Mouse (Mus musculus): ENCODE measurements at regions not wholly inside any gene's neighbourhood (a gene's known extent, or its start where the extent isn't known, plus 50 kb on each side); places are given as distances from the start of the nearest gene placed in this dataset.

DNA sequence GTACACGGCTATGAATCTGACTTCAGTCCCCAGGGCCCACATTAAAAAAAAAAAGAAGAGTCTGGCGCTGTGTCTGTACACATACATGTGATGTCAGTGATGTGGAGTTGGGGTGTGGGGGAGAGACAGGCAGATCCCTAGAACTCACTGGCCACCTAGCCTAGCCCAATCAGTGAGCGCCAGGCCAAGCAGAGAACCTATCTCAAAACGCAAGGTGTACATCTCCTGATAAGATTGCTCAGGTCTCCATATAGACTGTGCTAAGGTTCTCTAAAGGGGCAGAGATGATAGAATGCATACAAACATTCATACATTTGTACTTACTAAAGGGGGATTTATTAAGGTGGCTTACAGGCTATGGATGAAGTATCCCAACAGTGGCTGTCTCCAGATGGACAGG lies 225.5 kb upstream of the Hs6st1 start:
- no peak for ATAC-seq

DNA sequence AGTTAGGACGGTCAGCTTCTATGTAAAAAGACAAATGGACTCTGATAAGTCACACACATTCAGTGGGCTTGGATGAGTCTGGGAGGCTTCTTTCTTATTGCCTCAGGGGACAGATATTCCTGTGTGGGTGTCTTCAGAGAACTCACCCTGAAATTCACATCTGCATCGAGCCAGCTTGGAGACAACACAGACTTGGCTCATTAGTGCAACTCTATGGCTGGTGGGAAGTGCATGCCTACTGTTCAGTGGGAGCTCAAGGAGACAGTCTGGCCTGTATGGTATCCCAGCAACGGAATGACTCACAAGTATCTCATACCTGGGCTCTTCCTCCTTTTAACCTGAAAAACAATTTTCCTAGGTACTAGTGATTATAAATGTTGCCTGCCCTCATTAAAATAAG lies 224.6 kb upstream of the Hs6st1 start:
- no peak for ATAC-seq

DNA sequence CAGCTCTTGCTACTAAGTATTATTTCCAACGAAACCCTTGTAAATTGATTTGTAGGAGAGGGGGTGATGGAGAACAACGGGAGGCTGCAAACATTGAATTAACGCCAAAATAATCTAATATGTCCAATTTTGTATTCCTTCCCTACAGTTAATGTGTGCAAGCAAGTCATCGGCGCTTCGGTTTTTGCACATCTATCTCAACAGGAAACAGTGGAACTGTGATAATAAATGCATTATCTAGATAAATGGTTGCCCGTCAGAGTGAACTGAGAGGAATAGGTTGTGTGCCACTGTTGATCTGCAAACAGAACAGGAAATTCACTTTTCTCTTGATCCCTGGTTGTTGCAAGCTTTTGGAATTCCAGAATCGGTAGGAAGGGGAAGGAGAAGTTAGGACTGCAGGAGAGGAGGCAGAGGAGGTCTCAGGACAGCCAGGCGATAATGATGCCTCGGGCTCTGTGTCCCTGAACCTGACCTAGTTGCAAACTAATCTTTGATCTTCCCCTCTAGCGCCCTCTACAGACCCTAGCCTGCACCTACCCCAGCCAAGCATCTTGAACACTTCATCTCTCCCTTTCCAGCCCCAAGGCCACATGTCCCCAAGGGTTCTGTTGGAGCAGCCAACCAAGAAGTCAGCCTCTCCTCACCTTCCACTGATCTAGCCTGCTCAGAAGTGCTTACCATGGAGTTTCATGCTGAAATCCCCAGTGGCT lies 221.8 kb upstream of the Hs6st1 start:
- ATAC-seq = no peak

DNA sequence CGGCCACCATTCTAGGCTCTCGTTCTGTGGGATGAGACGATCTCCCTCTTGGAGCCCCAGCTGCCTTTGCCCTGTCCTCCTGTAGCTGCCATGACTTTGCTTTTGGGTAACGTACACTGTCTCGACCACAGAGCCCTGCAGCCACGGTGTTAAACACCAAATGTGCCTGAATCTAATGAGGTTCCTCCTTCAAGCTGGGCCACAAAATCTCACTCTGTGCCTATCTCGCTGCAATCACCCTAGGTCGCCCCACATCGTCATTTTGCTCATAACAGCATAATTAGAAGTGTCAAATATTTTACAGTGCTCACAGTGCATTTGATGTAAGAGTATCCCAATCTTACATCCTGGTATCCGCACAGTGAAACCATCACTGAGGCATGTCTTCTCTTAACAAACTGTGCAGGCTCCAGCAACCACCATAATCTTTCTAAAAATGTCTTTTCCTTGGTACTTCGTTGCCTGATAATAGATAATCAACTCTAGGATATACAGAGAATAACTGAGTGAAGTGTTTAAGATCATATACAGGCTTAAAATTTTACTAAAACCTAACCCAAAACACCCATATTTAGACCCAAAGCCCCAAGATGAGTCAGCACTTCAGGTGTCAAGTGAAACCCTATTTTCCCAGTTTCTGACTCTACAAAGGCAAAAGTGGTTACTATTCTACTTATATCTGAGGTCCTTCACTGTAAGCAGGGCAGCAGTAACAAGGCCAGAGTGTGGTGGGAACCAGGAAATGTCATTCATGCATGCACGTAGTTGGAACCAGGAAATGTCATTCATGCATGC lies 219.8 kb upstream of the Hs6st1 start:
- ATAC-seq = no peak

DNA sequence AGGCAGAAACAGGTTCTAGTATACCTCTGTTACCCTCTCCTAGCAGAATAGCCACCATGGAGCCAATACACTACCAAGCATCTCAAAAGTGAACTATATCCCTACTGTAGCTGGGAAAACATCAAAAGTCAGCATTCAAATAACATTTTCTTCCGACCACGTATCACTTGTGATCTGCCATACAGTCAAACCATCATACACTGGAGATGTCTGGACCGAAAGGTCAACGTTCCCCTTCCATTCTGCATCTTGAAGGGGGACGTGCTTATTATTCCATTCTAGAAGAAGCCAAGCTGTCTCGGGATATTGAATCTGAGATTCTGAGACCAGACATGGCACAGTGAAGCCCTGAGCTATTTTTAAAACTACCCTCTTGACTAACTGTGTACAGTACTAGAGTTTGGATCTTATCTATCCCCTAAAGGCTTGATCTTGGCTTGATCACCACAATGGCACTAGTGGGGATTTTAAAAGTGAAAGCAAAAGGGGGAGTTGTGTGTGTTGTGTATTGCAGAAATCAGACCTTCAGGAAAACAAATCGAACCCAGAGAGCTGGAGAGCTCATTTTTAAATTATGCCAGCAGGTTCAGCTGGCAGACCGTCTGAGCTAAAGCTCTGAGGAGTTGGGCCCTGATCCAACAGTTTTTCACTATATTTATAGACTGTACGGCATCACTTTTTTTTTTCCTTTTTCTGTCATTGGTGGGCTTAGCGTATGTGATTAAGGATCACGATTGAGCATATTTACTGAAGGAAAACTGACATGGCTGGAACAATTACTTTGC lies 218.6 kb upstream of the Hs6st1 start:
- peak; percentile 56 for ATAC-seq

DNA sequence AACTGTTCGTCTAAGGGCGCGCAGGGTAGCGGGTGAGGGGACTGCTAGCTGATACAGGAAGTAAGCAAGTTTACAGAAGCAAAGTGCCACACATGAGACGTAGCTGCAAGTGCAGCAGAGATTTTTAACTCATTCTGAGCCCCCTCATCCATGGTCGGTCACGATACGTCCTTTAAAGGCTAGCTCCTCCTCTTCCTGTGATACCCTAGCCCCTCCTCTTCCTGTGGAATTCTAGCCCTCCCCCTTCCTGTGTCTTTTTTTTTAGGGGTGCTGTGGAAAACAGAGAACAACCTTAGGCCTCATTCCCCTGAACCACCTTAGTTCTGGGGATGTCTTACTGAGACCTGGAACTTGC lies 218.0 kb upstream of the Hs6st1 start:
- ATAC-seq = peak; percentile 41

DNA sequence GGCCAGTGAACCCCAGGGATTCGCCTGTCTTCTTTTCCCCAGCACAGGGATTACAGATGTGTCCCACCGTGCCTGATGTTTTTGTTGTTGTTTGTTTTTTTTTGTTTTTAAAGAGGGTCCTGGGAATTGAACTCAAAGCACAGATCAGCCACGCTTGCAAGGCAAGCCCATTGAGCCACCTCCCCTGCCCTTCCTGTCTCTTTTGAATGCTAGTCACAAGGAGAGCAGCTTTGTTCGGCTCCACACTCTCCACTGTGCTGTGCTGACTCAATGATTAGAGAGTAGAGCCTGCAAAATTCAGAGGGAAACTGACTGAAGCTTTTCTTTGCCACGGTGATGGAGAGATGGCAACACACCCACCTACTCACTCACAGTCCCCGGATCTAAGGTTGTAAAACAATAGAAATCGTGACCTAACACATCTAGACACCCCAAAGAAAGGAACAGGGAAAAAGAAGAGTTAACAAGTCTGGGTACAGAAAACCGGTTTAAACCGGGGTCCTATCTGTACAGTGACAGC lies 217.6 kb upstream of the Hs6st1 start:
- ATAC-seq = no peak

DNA sequence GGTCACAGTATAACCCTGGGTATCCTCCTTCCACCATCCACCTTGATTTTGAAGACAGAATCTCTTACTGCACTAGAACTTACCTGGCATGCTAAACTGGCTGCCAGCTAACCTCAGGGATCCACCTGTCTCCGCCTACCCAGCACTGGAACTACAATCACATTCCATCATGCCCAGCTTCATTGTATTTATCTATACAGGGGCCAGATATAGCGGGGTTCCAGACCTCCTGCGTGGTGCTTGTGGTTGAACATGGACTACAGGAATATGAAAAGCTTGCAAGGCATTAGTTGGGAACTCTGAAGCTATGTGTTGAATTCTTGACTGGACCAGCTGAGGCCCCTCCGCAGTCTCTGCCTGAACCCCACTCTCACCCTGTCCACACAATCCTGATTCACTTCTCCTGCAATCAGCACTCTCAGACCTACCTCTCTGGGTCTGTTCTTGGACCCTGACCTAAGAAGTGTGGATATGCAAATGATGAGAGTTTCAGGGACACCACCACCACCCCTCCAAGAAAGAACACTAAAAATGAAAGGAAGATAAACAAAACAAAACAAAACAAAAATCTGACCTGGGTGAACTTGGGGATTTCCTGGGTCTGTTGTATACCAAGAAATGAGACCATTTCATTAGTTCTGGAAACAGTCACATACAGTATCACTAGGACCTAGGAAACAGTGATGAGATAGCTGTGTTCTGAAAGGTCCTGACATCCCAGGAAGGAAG lies 216.4 kb upstream of the Hs6st1 start:
- ATAC-seq = peak; percentile 20

DNA sequence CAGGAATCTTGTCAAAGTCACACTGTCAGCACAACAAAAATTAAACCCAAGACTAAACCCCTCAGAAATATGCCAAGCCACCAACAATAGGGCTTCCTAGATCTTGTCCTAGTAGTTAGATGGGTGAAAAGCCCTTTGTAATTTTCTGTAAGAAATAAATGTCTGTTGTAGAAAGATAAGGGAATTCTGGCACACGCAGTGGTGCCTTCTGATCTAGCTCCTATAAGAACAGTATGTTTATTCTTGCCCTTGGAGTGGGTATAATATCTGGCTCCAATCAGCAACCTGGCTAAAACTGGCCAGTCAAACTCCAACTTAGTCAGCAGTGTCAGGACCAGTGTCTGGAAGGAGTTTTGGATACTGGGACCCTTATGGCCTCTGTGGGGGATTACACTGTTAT lies 215.2 kb upstream of the Hs6st1 start:
- no peak for ATAC-seq

DNA sequence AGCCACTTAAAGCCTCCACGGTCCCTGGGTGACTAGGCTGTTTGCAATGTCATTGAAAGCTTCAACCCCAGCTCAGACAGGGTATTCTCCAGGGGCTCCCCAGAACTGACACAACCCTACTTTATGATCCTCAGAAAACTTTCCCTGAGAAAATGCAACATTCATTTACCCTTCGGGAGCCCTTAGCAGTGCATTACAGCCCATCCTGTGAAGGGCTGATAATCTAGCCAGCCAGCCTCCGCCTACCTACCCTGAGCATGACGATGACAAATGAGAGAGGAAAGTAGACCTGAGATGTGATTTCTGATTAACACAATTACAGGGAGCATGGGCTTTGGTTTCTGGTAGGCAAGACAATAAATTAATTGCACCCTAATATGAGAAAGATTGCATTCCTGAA lies 212.6 kb upstream of the Hs6st1 start:
- ATAC-seq = no peak

DNA sequence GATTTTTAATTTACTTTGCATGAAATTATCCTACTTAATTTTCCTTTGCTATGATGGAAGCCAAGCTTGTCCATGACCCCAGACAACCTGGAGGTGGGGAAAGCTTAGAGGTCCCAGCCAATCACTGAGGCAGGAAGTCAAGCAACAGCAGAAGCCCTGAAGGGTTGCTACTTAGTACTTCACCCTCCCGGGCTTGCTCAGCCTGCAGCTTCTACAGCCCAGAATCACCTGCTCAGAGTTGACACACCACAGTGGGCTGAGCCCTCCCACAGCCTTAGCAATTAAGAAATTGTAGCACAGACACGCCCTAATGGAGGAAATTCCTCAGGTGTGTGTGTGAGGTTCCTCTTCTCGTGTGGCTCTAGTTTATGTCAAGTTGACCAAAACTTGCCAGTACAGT lies 209.9 kb upstream of the Hs6st1 start:
- no peak for ATAC-seq

DNA sequence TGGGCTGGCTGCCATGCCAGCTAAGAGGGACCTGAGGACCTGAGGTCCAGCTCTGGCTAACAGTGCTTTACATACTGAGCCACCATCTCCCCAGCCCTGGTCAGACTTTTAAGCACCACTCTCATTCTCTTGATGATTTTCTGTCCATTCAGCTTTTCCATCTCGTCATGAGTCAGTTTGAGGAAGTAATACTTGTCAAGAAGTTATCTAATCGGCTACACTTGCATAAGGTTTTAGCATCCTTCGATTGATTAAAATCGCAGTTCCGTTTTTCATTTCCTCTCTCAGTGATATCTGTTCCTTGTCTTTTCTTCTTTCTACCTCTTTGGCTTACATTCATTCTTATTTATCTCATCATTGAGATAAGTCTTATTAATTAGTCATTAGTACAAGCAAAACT lies 207.4 kb upstream of the Hs6st1 start:
- ATAC-seq = peak; percentile 67

DNA sequence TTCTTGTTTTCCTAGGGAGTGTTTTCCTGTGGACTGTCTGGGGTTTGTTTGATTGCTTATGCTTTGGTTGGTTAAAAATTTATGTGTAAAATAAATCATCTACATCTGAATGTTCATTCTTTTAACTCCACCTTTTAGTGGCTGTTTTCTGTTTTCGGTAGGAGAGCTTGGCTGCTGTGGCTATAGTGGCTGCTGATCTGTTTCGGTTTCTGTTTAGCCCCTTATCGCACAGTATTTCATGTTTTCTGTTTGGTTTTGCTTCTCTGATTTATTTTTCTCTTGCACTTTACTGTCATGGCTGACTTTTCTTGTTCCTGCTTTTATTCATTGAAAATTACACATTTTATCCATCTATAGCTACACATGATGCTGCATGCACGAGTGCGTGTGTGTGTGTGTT lies 206.0 kb upstream of the Hs6st1 start:
- ATAC-seq = peak; percentile 77

DNA sequence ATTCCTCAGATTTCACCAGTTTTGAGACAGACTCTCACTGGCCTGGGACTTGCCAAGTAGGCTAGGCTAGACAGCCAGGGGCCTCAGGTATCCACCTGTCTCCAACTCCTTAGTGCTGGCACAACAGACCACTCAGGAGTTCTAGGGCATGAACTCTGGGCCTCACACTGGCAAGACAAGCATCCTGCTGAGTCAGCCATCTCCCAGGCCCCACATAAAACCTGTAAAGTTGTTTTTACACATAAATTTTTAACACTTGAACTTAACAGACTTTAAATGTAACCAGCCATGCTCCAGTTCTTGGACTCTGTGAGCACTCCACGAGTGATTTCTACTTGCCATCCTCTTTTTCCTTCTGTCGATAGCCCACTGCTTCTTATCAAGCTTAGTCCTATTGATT lies 205.5 kb upstream of the Hs6st1 start:
- ATAC-seq = peak; percentile 11

DNA sequence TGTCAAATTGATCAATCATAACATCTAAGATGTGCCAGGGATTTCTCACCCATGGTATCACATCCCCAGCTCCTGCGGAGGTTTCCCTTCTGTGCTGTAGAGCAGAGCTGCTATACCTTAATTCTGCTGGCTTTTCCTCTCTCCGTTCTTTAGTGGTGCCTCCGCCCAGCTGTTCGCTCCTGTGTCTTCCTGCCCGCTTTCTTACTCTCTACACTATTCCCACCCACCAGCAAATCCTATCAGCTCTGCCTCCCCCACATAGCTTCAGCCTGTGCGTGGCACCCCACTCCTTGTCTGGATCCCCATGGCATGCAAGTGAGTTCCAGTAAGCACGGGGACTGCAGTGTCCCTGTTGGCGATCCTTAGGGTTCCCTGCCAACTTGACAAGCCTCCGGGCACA lies 204.0 kb upstream of the Hs6st1 start:
- no peak for ATAC-seq

DNA sequence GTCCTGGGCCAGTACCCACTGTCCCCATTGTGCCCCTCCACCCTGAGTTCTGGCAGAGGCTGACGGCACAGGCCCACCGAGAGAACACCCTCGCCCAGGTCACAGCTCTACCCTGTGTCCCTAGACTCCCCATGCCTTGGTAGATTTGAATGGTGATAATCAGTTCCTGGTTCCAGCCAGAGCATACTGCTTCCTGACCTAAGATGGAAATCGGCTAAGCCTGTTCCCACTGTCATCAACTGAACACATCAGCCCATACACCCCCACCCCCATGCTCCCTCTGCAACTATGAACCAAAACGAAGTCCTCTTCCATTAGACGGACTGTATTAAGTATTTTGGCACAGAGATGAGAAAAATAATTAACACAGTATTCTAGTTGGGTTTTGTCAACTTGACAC lies 202.9 kb upstream of the Hs6st1 start:
- ATAC-seq = no peak

DNA sequence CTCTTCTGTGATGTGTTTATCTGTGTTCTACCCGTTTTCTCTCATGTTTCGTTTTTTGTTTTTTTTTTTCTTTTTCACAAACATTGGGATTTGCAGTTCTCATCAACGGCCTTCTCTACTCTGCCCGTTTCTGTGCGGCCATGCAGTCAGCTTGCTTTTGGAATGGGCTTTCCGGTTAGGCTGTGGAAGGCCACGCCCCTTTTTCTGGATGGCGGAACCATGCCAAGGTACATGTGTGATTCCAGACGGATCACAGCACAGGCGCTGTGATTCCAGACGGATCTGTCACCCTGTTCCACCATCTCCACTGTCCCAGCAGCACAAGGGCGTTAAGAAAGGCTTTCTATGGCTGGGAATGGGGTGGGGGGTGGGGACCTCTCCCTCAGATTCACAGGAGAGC lies 201.6 kb upstream of the Hs6st1 start:
- ATAC-seq = no peak

DNA sequence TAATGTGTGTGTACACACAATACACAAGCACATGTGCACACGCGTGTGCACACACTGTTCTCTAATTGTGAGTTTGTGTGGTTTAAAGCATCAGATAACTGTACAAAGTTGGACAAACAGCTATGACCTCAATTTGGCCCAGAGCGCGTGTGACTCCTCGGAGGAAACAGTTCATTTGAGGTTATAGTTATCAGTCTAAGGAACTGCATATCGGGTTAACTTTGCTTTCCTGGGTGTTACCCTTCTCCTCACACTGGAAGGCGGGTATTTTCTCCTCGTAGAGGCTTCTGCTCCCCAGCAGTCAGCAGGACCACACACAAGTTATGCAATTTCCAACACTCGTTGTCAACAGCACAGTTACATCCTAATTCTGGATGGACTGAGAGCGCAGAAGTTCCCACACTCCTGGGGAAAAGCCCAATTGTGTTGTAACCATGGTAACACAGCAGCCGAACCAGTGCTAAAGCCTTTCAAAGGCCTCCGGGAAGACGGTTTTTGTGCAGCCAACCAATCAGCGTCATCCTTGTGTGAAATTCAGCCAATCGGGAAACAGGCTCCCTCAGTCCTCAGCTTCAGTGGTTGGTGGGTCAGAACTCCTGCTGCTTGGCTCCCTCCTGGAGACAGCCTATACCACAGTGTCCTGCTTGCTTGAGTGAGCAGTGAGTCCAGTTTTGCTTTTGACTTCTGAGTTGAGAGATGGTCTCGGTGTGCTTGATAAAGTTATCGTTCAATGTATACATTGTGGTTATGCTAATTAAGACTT lies 198.6 kb upstream of the Hs6st1 start:
- ATAC-seq = peak; percentile 56

DNA sequence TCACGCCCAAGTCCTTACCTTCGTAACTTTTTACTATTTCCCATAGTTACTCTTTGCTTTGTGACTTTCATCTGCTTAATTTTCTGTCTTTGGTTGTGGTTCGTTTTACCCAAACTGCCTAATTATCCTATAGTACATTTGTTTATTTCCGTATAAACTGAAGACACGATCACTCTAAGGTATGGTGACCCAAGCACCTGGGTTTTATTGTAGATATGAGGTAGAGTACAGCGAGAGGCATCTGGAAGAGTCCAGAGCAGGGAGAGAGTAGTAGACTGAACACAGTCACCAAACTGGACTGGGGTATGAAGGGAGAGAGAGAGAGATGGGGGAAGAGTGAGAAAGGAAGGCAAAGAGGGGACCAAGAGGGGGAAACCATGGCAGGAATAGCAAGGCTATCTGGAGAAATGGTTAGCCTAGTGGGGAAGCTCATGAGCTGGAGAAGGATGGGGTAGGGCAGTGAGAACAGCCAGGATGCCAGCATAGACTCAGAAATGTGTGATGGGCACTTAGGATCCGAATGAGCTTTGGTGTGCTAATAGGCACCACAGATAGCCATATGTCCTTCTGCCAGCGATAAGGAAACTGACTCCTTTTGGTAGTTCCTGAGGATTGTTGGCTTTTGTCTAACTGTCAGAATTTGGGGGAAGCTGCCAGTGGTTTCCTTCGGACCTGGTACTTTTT lies 197.9 kb upstream of the Hs6st1 start:
- no peak for ATAC-seq

DNA sequence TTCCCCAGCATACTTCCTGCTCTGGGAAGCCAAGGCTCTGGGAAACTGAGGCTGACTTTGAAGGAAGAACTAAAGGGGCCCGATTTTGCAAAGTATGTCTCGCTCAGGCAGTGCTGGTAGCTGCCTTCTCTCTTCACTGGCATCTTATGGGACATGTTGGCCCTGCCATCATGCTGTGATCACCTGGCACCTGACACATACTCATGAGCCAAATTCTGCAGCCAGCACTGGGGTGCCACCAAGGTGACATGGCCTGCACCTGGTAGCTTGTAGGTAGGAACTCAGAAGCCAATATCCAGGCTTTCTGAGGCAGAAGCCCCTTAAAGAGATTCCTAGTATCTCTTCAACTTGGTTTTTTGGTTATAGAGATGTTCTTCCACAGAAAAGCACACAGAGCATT lies 195.2 kb upstream of the Hs6st1 start:
- no peak for ATAC-seq

DNA sequence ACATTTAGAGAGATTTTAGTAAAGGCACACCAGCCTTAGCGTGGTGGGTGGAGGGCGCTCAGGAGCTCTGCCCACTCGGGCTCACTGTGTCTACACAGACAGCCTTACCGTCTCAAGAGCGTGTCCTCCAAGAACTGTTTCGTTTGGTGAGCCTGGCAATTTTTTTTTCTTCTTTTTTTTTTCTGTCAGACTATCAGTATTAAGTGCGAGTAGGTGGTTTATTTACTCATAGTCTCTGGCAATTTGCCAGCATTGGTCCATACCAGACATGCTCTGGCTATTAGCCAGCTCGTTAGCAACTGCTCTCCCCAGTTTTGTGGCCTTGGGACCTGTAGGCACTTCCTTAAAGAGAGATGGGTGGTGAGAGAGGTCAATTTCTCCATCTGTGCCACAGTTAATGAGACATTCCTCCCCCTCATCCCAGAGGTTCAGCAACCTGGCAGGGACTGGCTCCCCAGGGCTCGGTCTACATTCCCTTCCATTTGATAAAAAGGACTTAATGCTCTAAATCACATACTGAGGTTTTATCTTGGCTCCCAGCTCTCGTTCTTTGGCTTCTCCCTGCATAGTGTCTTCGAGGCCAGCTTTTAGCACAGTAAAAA lies 192.9 kb upstream of the Hs6st1 start:
- no peak for ATAC-seq
